Mouse (Mus musculus): Measurements from ENCODE around the gene L3hypdh. TPM values are rescaled to one million over a fixed set of nuclear protein-coding genes. Genes with fewer than 3 reads are reported as not detected.
A peak's percentile ranks its signal among the peaks of the same experiment; 100 is the strongest.

L3hypdh gene
- polyA plus RNA-seq (2014; fragmentation: Nextera tagmentation; extraction: Ambion mirVana), result 14.4 and 16.6 TPM in 2 replicates

DNA sequence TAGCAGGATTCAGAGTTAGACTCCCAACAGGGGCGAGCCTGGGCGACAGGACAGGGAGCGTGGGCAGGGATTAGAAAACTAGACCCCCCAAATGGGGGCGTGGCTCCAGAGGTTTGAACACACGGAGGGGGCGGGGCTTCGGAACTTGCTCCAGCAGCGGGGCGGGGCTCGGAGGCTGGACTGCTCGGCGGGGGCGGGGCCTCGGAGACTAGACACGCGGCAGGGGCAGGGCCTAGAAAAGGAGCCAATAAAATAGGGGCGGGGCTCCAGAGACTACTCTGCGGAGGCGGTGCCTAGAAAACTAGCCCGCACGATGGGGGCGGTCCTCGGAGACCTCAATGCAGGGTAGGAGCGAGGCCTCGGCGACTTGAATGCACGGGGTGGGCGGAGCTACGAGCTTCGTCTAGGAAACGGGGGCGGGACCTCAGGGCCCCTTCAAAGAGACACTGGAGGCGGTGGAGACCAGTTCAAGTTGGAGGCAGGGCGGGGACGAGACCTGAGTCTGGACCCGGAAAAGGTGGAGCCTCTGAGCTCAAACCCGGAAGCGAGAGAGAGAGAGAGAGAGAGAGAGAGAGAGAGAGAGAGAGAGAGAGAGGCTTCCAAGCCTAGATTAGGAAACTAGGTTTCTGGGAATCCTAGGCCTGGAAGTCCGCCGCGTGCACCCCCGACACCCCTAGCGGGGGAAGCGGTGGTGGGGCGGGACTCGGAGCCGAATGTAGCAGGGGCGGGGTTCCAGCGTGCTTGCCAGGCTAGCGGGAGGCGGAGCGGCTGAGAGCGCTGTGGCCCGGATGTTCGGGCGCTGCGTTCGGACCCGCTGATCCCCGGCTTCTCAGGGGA lies at the start of gene L3hypdh, which contains the start of gene Jkamp:
L3hypdh (minus strand) TSS at position 111 of the 837 bp plus-strand sequence.
Jkamp (plus strand) TSS at position 261 of the 837 bp plus-strand sequence.
- Histone ChIP-seq H3K27ac (ENCODE audit: low read depth, low read length) (peak within 1 kb of the TSS; percentile 97), H3K4me1 (ENCODE audit: control insufficient read depth, insufficient read depth, low read length) (peaks cover 21% of the 10 kb centered on the region), H3K9me3 (ENCODE audit: control insufficient read depth, low read length) (no peaks in the 10 kb centered on the region), H3K36me3 (ENCODE audit: control insufficient read depth, insufficient read depth, low read length) (no peaks in the 10 kb centered on the region), H3K4me3 (ENCODE audit: low read depth, low read length) (peak within 1 kb of the TSS; percentile 72), H3K4me2 (ENCODE audit: low read depth, low read length) (peak within 1 kb of the TSS; percentile 85), H3K27me3 (ENCODE audit: control insufficient read depth, insufficient read depth, low read length) (no peaks in the 10 kb centered on the region), H3K9ac (replicated peaks; ENCODE audit: low read depth, low read length) (peak within 1 kb of the TSS; percentile 88)
- peak; percentile 94 for ATAC-seq (ENCODE audit: low read depth)
- under 1% methylated on average over 59 of the region's 60 CpGs for WGBS

DNA sequence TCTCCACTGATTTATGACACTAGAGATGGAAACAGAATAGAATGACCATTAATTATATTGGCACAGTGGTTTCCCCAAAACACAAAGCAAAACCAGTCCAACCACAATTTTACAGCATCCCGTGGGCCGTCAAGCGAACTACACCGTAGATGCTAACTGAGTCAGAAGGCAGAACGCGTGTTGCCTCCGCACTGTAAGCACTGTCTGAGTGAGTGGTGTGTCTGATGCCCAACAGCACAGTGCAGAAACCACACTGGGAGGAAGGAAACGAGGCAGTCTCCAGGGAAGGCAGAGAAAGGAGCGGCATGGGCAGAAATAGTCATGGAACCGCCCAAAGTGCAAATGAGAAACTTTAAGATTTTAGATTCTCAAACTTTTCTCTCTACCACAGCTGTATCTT lies 44.0 kb upstream of the L3hypdh start:
- no peak overlapping the region for H3K4me3 ChIP-seq (ENCODE audit: low read depth, low read length)
- no peaks in the 10 kb centered on the region for H3K4me1 ChIP-seq (ENCODE audit: control insufficient read depth, insufficient read depth, low read length)
- no peak overlapping the region for H3K27ac ChIP-seq (ENCODE audit: low read depth, low read length)
- 87% methylated on average over 10 of the region's 10 CpGs for WGBS
- no peaks in the 10 kb centered on the region for H3K27me3 ChIP-seq (ENCODE audit: control insufficient read depth, insufficient read depth, low read length)
- H3K36me3 ChIP-seq (ENCODE audit: control insufficient read depth, insufficient read depth, low read length), result no peaks in the 10 kb centered on the region
- no peaks in the 10 kb centered on the region for H3K9me3 ChIP-seq (ENCODE audit: control insufficient read depth, low read length)
- H3K4me2 ChIP-seq (ENCODE audit: low read depth, low read length), result no peak overlapping the region
- ATAC-seq (ENCODE audit: low read depth), result no peak
- no peak overlapping the region for H3K9ac ChIP-seq (replicated peaks; ENCODE audit: low read depth, low read length)

DNA sequence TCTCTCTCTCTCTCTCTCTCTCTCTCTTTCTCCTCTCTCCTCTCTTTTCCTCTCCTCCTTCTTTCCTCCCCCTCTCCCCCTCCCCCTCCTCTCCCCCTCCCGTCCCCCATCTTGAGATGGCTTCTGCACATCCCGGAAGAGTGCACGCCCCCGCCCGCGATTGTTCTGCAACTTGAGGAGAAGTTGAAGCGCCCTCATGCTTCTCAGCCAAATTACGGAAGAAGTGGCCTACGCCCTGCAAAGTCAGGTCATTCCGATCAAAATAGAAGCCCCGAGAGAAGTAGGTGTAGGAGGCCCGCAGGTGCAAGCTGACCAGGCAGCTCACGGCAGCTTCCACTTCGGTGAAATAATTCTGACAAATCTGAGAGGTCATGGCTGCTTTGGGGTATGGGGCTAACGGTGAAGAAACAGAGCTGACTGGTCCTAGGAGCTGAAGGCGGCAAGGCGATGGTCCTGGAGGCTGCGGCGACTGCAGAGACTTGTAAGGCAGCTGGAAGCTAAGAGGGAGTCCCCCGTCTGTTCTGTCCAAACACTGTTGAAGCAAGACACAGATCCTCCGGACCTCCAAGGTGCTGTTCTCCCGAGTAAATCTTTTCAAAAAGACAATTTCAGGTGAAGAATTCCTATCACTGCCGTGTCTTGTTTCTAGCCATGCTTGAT lies 30.6 kb upstream of the L3hypdh start:
- Histone ChIP-seq H3K4me1 (ENCODE audit: control insufficient read depth, insufficient read depth, low read length) (no peaks in the 10 kb centered on the region), H3K36me3 (ENCODE audit: control insufficient read depth, insufficient read depth, low read length) (no peaks in the 10 kb centered on the region), H3K27ac (ENCODE audit: low read depth, low read length) (no peak overlapping the region), H3K4me2 (ENCODE audit: low read depth, low read length) (no peak overlapping the region), H3K9me3 (ENCODE audit: control insufficient read depth, low read length) (no peaks in the 10 kb centered on the region), H3K9ac (replicated peaks; ENCODE audit: low read depth, low read length) (no peak overlapping the region), H3K27me3 (ENCODE audit: control insufficient read depth, insufficient read depth, low read length) (no peaks in the 10 kb centered on the region), H3K4me3 (ENCODE audit: low read depth, low read length) (no peak overlapping the region)
- WGBS, result 85% methylated on average over 21 of the region's 23 CpGs
- ATAC-seq (ENCODE audit: low read depth), result no peak

DNA sequence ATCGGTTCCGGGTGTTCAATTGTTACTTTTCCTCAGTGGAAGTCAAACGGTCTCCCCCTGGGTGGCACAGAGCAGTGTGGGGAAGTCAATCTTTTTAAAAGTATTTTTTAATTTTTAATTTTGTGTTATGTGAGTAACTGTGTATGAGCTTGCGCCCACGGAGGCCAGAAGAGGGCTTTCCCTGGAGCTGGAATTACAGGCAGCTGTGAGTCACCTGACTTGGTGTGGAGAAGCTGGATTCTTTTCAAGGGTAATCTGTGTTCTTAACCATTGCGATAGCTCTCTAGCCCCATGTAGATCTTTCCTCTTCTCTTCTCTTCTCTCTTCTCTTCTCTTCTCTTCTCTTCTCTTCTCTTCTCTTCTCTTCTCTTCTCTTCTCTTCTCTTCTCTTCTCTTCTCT lies 29.9 kb upstream of the L3hypdh start:
- 81% methylated on average over 6 of the region's 6 CpGs for whole genome bisulfite sequencing
- H3K36me3 ChIP-seq (ENCODE audit: control insufficient read depth, insufficient read depth, low read length), result no peaks in the 10 kb centered on the region
- no peak for ATAC-seq (ENCODE audit: low read depth)
- no peak overlapping the region for H3K4me3 ChIP-seq (ENCODE audit: low read depth, low read length)
- H3K27ac ChIP-seq (ENCODE audit: low read depth, low read length), result no peak overlapping the region
- no peak overlapping the region for H3K4me2 ChIP-seq (ENCODE audit: low read depth, low read length)
- H3K9ac ChIP-seq (replicated peaks; ENCODE audit: low read depth, low read length), result no peak overlapping the region
- H3K4me1 ChIP-seq (ENCODE audit: control insufficient read depth, insufficient read depth, low read length), result no peaks in the 10 kb centered on the region
- no peaks in the 10 kb centered on the region for H3K27me3 ChIP-seq (ENCODE audit: control insufficient read depth, insufficient read depth, low read length)
- no peaks in the 10 kb centered on the region for H3K9me3 ChIP-seq (ENCODE audit: control insufficient read depth, low read length)

DNA sequence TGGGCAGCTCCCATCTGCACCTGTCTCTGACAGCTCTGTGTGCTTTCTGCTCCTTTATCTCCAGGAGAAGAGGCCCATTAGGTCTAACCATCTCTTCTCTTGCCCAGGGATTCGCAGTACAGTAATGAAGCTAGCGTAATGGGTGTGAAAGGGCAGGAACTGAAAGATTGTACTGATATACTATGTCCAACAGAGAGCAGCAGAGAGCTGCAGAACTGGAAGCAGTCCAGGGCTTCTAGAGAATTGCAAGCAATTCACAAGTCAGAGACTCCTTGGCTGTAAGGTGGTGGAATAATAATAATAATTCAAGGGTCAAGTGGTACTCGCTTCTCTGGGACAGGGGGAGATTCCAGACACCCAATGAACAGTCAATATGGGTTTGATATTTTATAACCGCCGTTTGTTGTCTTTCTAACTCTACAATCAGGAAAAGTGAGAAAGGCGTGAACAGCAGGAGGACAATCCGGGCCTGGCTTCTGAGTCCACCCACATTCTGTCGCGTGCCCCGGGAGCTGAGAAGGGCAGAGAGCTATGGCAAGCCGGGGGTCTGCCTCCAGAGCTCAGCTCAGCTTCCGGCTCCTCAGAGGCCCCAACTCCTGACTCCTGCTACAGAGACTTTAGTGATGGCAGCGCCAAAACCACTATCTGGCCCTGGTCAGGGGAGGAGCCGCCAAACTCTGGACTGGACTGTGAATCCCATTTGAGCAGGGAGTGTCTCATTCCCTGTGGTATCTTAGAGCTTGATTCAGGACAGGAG lies 19.5 kb upstream of the L3hypdh start:
- Histone ChIP-seq H3K4me1 (ENCODE audit: control insufficient read depth, insufficient read depth, low read length) (no peaks in the 10 kb centered on the region), H3K27ac (ENCODE audit: low read depth, low read length) (no peak overlapping the region), H3K36me3 (ENCODE audit: control insufficient read depth, insufficient read depth, low read length) (peaks cover 13% of the 10 kb centered on the region), H3K4me3 (ENCODE audit: low read depth, low read length) (no peak overlapping the region), H3K27me3 (ENCODE audit: control insufficient read depth, insufficient read depth, low read length) (no peaks in the 10 kb centered on the region), H3K9ac (replicated peaks; ENCODE audit: low read depth, low read length) (no peak overlapping the region), H3K4me2 (ENCODE audit: low read depth, low read length) (no peak overlapping the region), H3K9me3 (ENCODE audit: control insufficient read depth, low read length) (no peaks in the 10 kb centered on the region)
- 29% methylated on average over 14 of the region's 14 CpGs for WGBS
- ATAC-seq (ENCODE audit: low read depth), result peak; percentile 65

DNA sequence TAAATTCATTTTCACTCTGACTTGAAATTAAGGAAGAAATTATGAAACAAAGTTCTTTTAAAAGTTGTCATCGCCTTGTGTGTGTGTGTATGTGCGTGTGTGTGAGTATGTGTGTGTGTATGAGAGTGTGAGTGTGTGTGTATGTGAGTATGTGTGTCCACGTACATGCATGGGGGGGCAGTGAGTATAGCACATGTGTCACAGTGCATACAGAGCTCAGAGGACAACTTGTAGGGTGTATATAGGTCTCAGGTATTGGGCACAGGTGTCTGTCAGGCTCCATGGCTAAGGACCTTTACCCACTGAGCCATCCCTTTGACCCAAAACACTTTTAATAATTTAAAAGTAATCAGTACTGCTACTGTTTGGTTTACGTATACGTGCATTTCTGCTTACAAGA lies 18.8 kb upstream of the L3hypdh start:
- Histone ChIP-seq H3K4me3 (ENCODE audit: low read depth, low read length) (no peak overlapping the region), H3K4me2 (ENCODE audit: low read depth, low read length) (no peak overlapping the region), H3K4me1 (ENCODE audit: control insufficient read depth, insufficient read depth, low read length) (no peaks in the 10 kb centered on the region), H3K27me3 (ENCODE audit: control insufficient read depth, insufficient read depth, low read length) (no peaks in the 10 kb centered on the region), H3K36me3 (ENCODE audit: control insufficient read depth, insufficient read depth, low read length) (peaks cover 13% of the 10 kb centered on the region), H3K9me3 (ENCODE audit: control insufficient read depth, low read length) (no peaks in the 10 kb centered on the region), H3K27ac (ENCODE audit: low read depth, low read length) (no peak overlapping the region), H3K9ac (replicated peaks; ENCODE audit: low read depth, low read length) (no peak overlapping the region)
- ATAC-seq (ENCODE audit: low read depth), result peak; percentile 34; the same call in 1 of the 2 replicates
- WGBS, result 92% methylated on average over 5 of the region's 5 CpGs

DNA sequence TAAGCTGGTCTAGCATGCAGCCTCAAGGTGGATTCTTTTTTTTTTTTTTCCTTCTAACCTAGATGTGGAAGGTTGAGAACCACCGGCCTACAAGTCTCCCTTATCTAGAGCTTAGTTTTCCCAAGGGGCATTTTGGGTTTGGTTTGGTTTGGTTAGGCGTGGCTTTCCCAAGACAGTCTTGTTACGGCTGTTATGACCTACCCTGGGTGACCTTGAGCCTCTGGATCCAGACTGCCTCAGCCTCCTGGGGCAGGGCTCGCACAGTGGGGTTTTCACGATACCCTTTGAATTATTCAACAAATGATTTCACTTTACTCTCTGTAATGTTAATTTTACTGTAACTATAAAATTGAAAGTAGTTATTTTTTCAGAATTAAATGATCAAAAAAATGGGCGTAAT lies 17.5 kb upstream of the L3hypdh start:
- Histone ChIP-seq H3K9me3 (ENCODE audit: control insufficient read depth, low read length) (no peaks in the 10 kb centered on the region), H3K4me3 (ENCODE audit: low read depth, low read length) (no peak overlapping the region), H3K27ac (ENCODE audit: low read depth, low read length) (no peak overlapping the region), H3K36me3 (ENCODE audit: control insufficient read depth, insufficient read depth, low read length) (peaks cover 19% of the 10 kb centered on the region), H3K4me1 (ENCODE audit: control insufficient read depth, insufficient read depth, low read length) (no peaks in the 10 kb centered on the region), H3K27me3 (ENCODE audit: control insufficient read depth, insufficient read depth, low read length) (no peaks in the 10 kb centered on the region), H3K4me2 (ENCODE audit: low read depth, low read length) (no peak overlapping the region), H3K9ac (replicated peaks; ENCODE audit: low read depth, low read length) (no peak overlapping the region)
- ATAC-seq (ENCODE audit: low read depth), result no peak
- WGBS, result 80% methylated on average over 6 of the region's 6 CpGs

DNA sequence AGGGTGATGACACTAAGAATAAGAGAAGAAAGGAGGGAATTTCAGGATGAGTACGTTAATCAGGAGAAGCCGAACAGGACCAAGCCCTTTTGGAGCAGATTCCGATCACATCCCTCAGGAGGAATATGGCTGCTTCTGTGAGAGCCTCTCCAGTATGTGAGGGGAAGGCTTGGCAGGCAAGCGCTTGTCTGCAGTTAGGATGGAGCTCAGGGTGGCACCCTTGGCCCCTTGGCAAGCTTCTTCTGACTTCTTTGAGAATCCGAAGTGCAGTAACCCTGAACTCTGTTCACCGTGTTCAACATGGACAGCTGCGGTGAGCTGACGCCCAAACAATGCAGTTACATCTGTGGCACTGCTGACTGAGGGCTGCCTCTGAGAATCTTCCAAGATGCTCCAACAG lies 11.7 kb upstream of the L3hypdh start:
- no peaks in the 10 kb centered on the region for H3K27me3 ChIP-seq (ENCODE audit: control insufficient read depth, insufficient read depth, low read length)
- H3K27ac ChIP-seq (ENCODE audit: low read depth, low read length), result no peak overlapping the region
- no peak overlapping the region for H3K4me3 ChIP-seq (ENCODE audit: low read depth, low read length)
- H3K9me3 ChIP-seq (ENCODE audit: control insufficient read depth, low read length), result no peaks in the 10 kb centered on the region
- H3K9ac ChIP-seq (replicated peaks; ENCODE audit: low read depth, low read length), result no peak overlapping the region
- H3K4me2 ChIP-seq (ENCODE audit: low read depth, low read length), result no peak overlapping the region
- peaks cover 67% of the 10 kb centered on the region for H3K36me3 ChIP-seq (ENCODE audit: control insufficient read depth, insufficient read depth, low read length)
- H3K4me1 ChIP-seq (ENCODE audit: control insufficient read depth, insufficient read depth, low read length), result no peaks in the 10 kb centered on the region
- 97% methylated on average over 8 of the region's 8 CpGs for WGBS
- ATAC-seq (ENCODE audit: low read depth), result no peak

Data from neural tube, embryonic 14.5 days (tissue).